14 mouse cellular contexts compared by ENCODE assay signal in the genomic region with DNA sequence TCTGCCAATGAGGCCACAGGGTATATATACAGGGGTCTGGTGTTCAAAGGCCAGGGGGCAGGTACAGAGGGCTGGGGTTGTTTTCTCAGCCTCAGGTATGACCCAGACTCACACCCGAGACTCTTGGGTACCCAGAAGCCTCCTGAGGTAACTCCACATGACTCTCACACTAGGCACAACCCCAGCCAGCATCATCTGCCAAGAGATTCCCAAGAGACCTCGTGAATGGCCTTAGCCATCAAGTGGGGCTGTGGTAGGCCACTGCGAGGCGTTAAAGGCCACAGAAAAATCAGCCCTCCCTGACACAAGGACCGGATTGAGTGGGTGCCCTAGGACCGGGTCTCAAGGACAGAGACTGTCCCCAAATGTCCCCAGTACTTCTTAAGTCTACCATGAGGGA. TPM values are rescaled to one million over a fixed set of nuclear protein-coding genes. Genes with fewer than 3 reads are reported as not detected.
DNase-seq lines count a peak whose midpoint lies in the region; ATAC-seq and TF ChIP-seq lines count a peak whose summit lies in the region.
"Had no signal": no experiment of that assay in that cellular context is flagged by ENCODE, and none has a peak within 500 bp of the region (broad histone marks: within the 10 kb centered on the region; RNA-seq: fewer than 3 reads in every experiment).

No protein-coding gene starts in this region.

- no peak for ATAC-seq in hindbrain, embryonic 11.5 days (ENCODE audit: low FRiP score)
- no peak for ATAC-seq in hindbrain, postnatal 0 days
- no peak for ATAC-seq in neural tube, embryonic 13.5 days (ENCODE audit: low read depth)
- ATAC-seq in hindbrain, embryonic 14.5 days (ENCODE audit: low FRiP score) = no peak
- no peak for ATAC-seq in frontal cortex, adult (ENCODE audit: low TSS enrichment)
- ATAC-seq: forebrain, postnatal 0 days; inflammation-experienced regulatory T-cells, adult 6 months had no signal

- no peak overlapping the region; the same call in 1 of the 2 replicates for H3K27ac ChIP-seq in hindbrain, embryonic 11.5 days (ENCODE audit: low read depth, low read length)
- no peak overlapping the region for H3K27ac ChIP-seq in hindbrain, postnatal 0 days
- H3K27ac ChIP-seq in neural tube, embryonic 13.5 days (replicated peaks) = peak overlapping the region; percentile 84
- H3K27ac ChIP-seq in hindbrain, embryonic 14.5 days = 0 out of 2 replicates have a peak overlapping the region, but pooled peaks have one; percentile 34
- H3K27ac ChIP-seq: heart, embryonic 15.5 days; liver, embryonic 15.5 days had no signal

- no peak overlapping the region for H3K4me2 ChIP-seq in hindbrain, embryonic 11.5 days (replicated peaks; ENCODE audit: low read depth, low read length)
- no peak overlapping the region for H3K4me2 ChIP-seq in hindbrain, postnatal 0 days (ENCODE audit: low read depth, low read length)
- H3K4me2 ChIP-seq in neural tube, embryonic 13.5 days = no peak overlapping the region
- H3K4me2 ChIP-seq in hindbrain, embryonic 14.5 days (replicated peaks) = no peak overlapping the region
- H3K4me2 ChIP-seq: heart, embryonic 15.5 days; liver, embryonic 15.5 days had no signal

- no peaks in the 10 kb centered on the region for H3K9me3 ChIP-seq in hindbrain, embryonic 11.5 days (ENCODE audit: control insufficient read depth, low read length)
- no peaks in the 10 kb centered on the region for H3K9me3 ChIP-seq in hindbrain, postnatal 0 days (ENCODE audit: low read length)
- H3K9me3 ChIP-seq in neural tube, embryonic 13.5 days = no peaks in the 10 kb centered on the region
- H3K9me3 ChIP-seq in hindbrain, embryonic 14.5 days (ENCODE audit: control insufficient read depth, low read length) = no peaks in the 10 kb centered on the region
- H3K9me3 ChIP-seq: heart, embryonic 15.5 days; liver, embryonic 15.5 days had no signal

- peaks cover 22% of the 10 kb centered on the region for H3K4me1 ChIP-seq in hindbrain, embryonic 11.5 days (replicated peaks; ENCODE audit: control insufficient read depth, insufficient read depth, low read length)
- H3K4me1 ChIP-seq in hindbrain, postnatal 0 days (ENCODE audit: insufficient read depth, low read length) = peaks cover 24% of the 10 kb centered on the region
- peaks cover 84% of the 10 kb centered on the region for H3K4me1 ChIP-seq in neural tube, embryonic 13.5 days (replicated peaks)
- H3K4me1 ChIP-seq in hindbrain, embryonic 14.5 days (replicated peaks; ENCODE audit: control insufficient read depth, insufficient read depth, low read length) = peaks cover 49% of the 10 kb centered on the region

- no peaks in the 10 kb centered on the region for H3K36me3 ChIP-seq in hindbrain, embryonic 11.5 days (ENCODE audit: control insufficient read depth, insufficient read depth, low read length)
- no peaks in the 10 kb centered on the region for H3K36me3 ChIP-seq in hindbrain, postnatal 0 days (ENCODE audit: insufficient read depth, low read length)
- H3K36me3 ChIP-seq in neural tube, embryonic 13.5 days = peaks cover 2% of the 10 kb centered on the region; the same call in 1 of the 2 replicates
- H3K36me3 ChIP-seq in hindbrain, embryonic 14.5 days (replicated peaks; ENCODE audit: control insufficient read depth, insufficient read depth) = no peaks in the 10 kb centered on the region
- H3K36me3 ChIP-seq: heart, embryonic 15.5 days; liver, embryonic 15.5 days had no signal

- H3K27me3 ChIP-seq in hindbrain, embryonic 11.5 days (ENCODE audit: control insufficient read depth, insufficient read depth, low read length) = no peaks in the 10 kb centered on the region
- no peaks in the 10 kb centered on the region for H3K27me3 ChIP-seq in hindbrain, postnatal 0 days (ENCODE audit: insufficient read depth, low read length)
- no peaks in the 10 kb centered on the region for H3K27me3 ChIP-seq in neural tube, embryonic 13.5 days
- no peaks in the 10 kb centered on the region for H3K27me3 ChIP-seq in hindbrain, embryonic 14.5 days (ENCODE audit: control insufficient read depth, insufficient read depth, low read length)
- H3K27me3 ChIP-seq: heart, embryonic 15.5 days; liver, embryonic 15.5 days had no signal

- no peak overlapping the region for H3K4me3 ChIP-seq in hindbrain, embryonic 11.5 days (ENCODE audit: low read depth, low read length)
- no peak overlapping the region for H3K4me3 ChIP-seq in hindbrain, postnatal 0 days (ENCODE audit: low read length)
- H3K4me3 ChIP-seq in neural tube, embryonic 13.5 days = no peak overlapping the region
- H3K4me3 ChIP-seq in hindbrain, embryonic 14.5 days (replicated peaks; ENCODE audit: low read length) = no peak overlapping the region
- H3K4me3 ChIP-seq: heart, embryonic 15.5 days; liver, embryonic 15.5 days had no signal

- H3K9ac ChIP-seq in hindbrain, embryonic 11.5 days (ENCODE audit: low read depth, low read length) = peak overlapping the region; percentile 19; the same call in 1 of the 2 replicates
- no peak overlapping the region for H3K9ac ChIP-seq in hindbrain, postnatal 0 days (replicated peaks; ENCODE audit: low read length)
- peak overlapping the region; percentile 50 for H3K9ac ChIP-seq in neural tube, embryonic 13.5 days
- H3K9ac ChIP-seq in hindbrain, embryonic 14.5 days = no peak overlapping the region
- H3K9ac ChIP-seq: forebrain, postnatal 0 days; liver, embryonic 15.5 days had no signal

- no peak for DNase-seq in hindbrain, embryonic 11.5 days (ENCODE audit: low spot score)
- DNase-seq in hindbrain, postnatal 0 days (ENCODE audit: low spot score) = no peak
- DNase-seq in neural tube, embryonic 10.5 days (ENCODE audit: extremely low spot score, low spot score) = no peak
- no peak for DNase-seq in hindbrain, embryonic 14.5 days (ENCODE audit: low spot score)
- no peak for DNase-seq in layer of hippocampus, adult 11-12 months (ENCODE audit: low spot score)
- DNase-seq: forebrain, postnatal 0 days; gastrocnemius, postnatal 36 days; layer of hippocampus, adult 9-11 months; thymus, postnatal 14 days had no signal

- no peak for TF ChIP-seq CTCF in hindbrain, postnatal 0 days (IDR thresholded peaks at IDR 0.05; ENCODE audit: low read depth)

- WGBS in hindbrain, embryonic 11.5 days = 90% methylated on average over 6 of the region's 6 CpGs
- WGBS in hindbrain, postnatal 0 days = 77% methylated on average over 6 of the region's 6 CpGs
- 71% methylated on average over 6 of the region's 6 CpGs for WGBS in neural tube, embryonic 13.5 days
- WGBS in hindbrain, embryonic 14.5 days = 79% methylated on average over 6 of the region's 6 CpGs

RNA-seq across cellular contexts. Expression of a gene that starts 33.1 kb away (rescaled TPM):
- 8.6 and 10.6 TPM in 2 replicates for polyA plus RNA-seq in hindbrain, embryonic 11.5 days (2014; fragmentation: Nextera tagmentation; extraction: Ambion mirVana)
- total RNA-seq in hindbrain, postnatal 0 days (2014; rRNA removed) = 8.0 and 10.7 TPM in 2 replicates
- 2.3 and 2.8 TPM in 2 replicates for polyA plus RNA-seq in hindbrain, postnatal 0 days (2015; fragmentation: Nextera tagmentation; extraction: Ambion mirVana)
- 3.7 and 4.2 TPM in 2 replicates for polyA plus RNA-seq in neural tube, embryonic 13.5 days (2015; fragmentation: Nextera tagmentation; extraction: Ambion mirVana)
- 4.4 and 5.6 TPM in 2 replicates for polyA plus RNA-seq in hindbrain, embryonic 14.5 days (2014; fragmentation: Nextera tagmentation; extraction: Ambion mirVana)

RNA-seq across cellular contexts. Expression of a gene that starts 33.4 kb away (rescaled TPM):
- polyA plus RNA-seq in hindbrain, embryonic 11.5 days (2014; fragmentation: Nextera tagmentation; extraction: Ambion mirVana) = 90.7 and 92.1 TPM in 2 replicates
- total RNA-seq in hindbrain, postnatal 0 days (2014; rRNA removed) = 57.4 and 61.3 TPM in 2 replicates
- polyA plus RNA-seq in hindbrain, postnatal 0 days (2015; fragmentation: Nextera tagmentation; extraction: Ambion mirVana) = 87.1 and 90.4 TPM in 2 replicates
- polyA plus RNA-seq in neural tube, embryonic 13.5 days (2015; fragmentation: Nextera tagmentation; extraction: Ambion mirVana) = 107 and 109 TPM in 2 replicates
- polyA plus RNA-seq in hindbrain, embryonic 14.5 days (2014; fragmentation: Nextera tagmentation; extraction: Ambion mirVana) = 86.7 and 89.8 TPM in 2 replicates

Comparison
In these comparisons a context has a peak if more than half of its experiments do, and no peak if none do; other contexts are left out.
1. H3K27ac ChIP-seq: peak in neural tube, embryonic 13.5 days (single experiment) and hindbrain, embryonic 14.5 days (single experiment); none in hindbrain, embryonic 11.5 days (single experiment) and hindbrain, postnatal 0 days (single experiment).
2. H3K9ac ChIP-seq: peak in hindbrain, embryonic 11.5 days (single experiment) and neural tube, embryonic 13.5 days (single experiment); none in hindbrain, postnatal 0 days (single experiment) and hindbrain, embryonic 14.5 days (single experiment).